Mouse (Mus musculus) intestine, embryonic 15.5 days (tissue): Measurements from ENCODE around the gene Cltc. TPM values are rescaled to one million over a fixed set of nuclear protein-coding genes. Genes with fewer than 3 reads are reported as not detected.
"Not testable (repeated sequence)": the region's sequence is repeated elsewhere in the genome, so short reads cannot be mapped to it uniquely, and the experiment has no call there.

Experiments
- ATAC-seq: fragments of 200-750 bp; cut with Nextera tagmentation; 2 replicates; pipeline ENCODE4 v1.8.0; 2017; ENCODE audit warnings: moderate TSS enrichment, moderate library complexity
- H3K27ac ChIP-seq: fragments of 300-500 bp; sonication (generic); 2 replicates; pipeline ENCODE4 v1.5.1; 2015; ENCODE audit warnings: mild to moderate bottlenecking, inconsistent platforms
- H3K27me3 ChIP-seq: fragments of 300-500 bp; sonication (generic); replicated peaks from 2 replicates; pipeline ENCODE4 v1.6.1; 2015; ENCODE audit warnings: inconsistent platforms
- H3K36me3 ChIP-seq: fragments of 300-500 bp; sonication (generic); 2 replicates; pipeline ENCODE4 v1.6.1; 2015; ENCODE audit warnings: inconsistent platforms
- H3K4me1 ChIP-seq: fragments of 300-500 bp; sonication (generic); replicated peaks from 2 replicates; pipeline ENCODE4 v1.6.1; 2015; ENCODE audit warnings: inconsistent platforms
- H3K4me2 ChIP-seq: fragments of 300-500 bp; sonication (generic); replicated peaks from 2 replicates; pipeline ENCODE4 v1.6.1; 2015; ENCODE audit warnings: mild to moderate bottlenecking, inconsistent platforms
- H3K4me3 ChIP-seq: fragments of 300-500 bp; sonication (generic); replicated peaks from 2 replicates; pipeline ENCODE4 v1.5.1; 2015; ENCODE audit warnings: inconsistent platforms
- H3K9ac ChIP-seq: fragments of 300-500 bp; sonication (generic); 2 replicates; pipeline ENCODE4 v1.6.1; 2015; ENCODE audit warnings: inconsistent platforms
- H3K9me3 ChIP-seq: fragments of 300-500 bp; sonication (generic); 2 replicates; pipeline ENCODE4 v1.6.1; 2016; ENCODE audit warnings: inconsistent platforms
- WGBS: fragments of 180-500 bp; shearing (Covaris S2); methylation state at CpG from one replicate; pipeline ENCODE4 v1.1.7; 2015; 5-methylcytosine and 5-hydroxymethylcytosine counted together
- polyA plus RNA-seq: library from polyadenylated mRNA; unstranded; fragments of >200 nt; fragmentation: Nextera tagmentation; extraction: Ambion mirVana; gene quantifications from 2 replicates; pipeline ENCODE4 v1.2.1, GENCODE M21; 2015

The Cltc gene
- 134 and 135 TPM in 2 replicates for polyA plus RNA-seq

DNA sequence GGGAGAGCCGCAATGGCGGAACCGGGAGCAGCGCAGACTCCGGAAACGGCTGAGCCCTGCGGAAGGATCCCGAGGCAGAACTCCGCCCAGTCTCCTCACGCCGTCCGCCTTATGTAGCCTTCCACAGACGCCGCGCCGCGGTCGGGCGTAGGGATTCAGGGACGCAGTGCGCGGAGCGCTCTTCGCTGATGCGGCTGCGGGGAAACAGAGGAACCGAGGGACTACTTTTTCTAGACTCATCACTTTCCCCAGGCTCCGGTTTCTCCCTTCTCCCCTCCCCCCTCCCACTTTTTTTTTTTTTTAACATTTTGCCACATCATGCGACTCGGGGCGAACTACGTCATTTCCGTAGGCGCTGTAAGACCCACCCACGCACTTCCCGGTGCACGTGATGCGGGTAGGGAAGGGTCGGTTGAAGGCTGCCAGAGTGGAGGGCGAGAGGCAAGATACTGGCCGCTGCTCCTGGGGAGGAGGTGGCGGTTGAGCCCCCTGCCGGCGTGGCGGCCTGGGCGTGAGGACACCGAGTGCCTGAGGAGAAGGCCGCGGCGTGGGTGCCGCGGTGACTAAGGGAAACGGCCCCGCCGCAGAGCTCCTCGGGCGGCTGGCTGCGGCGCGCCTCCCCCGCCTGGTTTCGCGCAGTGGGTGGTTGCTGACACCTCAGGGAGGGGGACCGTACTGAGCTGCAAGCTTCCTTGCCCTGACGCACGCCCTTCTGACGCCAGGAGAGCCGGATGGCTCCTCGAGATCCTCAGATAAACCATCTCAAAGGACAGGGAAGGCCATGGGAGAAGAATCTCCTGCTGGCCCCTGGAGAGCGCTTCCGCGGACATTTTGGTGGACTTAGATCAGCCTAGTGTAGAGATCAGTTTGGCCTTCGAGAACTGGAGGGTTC lies at the start of gene Cltc:
Gene Cltc, minus strand, starts transcription at position 86 of the 892 bp plus-strand sequence.
- Histone ChIP-seq H3K9me3 (no peaks in the 10 kb centered on the region), H3K36me3 (no peaks in the 10 kb centered on the region), H3K9ac (peak within 1 kb of the TSS; percentile 98), H3K4me2 (peak within 1 kb of the TSS; percentile 81), H3K4me1 (peaks cover 11% of the 10 kb centered on the region), H3K27me3 (no peaks in the 10 kb centered on the region), H3K27ac (peak within 1 kb of the TSS; percentile 96), H3K4me3 (peak within 1 kb of the TSS; percentile 92)
- WGBS: under 1% methylated on average over 69 of the region's 73 CpGs
- ATAC-seq: peak; percentile 95

DNA sequence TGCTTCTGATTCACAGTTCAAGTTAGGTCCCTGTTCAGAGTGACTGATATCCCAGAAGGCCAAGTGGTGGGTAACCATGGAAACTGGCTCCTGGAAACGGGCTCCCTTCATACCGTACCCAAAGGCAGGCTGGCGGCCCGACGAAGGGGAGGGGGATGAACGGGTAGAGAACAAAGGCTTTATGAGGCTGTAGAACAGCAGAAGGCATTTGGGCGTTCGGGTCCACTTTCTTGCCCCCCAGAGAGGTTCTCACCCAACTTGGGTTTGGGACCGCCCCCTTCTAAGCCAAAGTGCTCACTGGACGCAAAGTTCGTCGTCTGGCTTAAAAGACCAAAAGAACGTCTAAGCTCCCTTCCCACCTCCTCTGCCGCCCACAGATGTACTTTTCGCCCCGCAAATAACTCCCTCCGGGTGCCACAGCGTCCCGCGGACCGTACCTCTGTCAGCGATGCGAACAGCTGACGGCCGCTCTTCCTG lies 49.7 kb upstream of the Cltc start:
- Histone ChIP-seq H3K9me3 (no peaks in the 10 kb centered on the region), H3K27ac (peak overlapping the region; percentile 61), H3K4me3 (peak overlapping the region; percentile 75), H3K4me1 (peaks cover 5% of the 10 kb centered on the region; the same call in 1 of the 2 replicates), H3K36me3 (no peaks in the 10 kb centered on the region), H3K4me2 (peak overlapping the region; percentile 86), H3K27me3 (no peaks in the 10 kb centered on the region), H3K9ac (peak overlapping the region; percentile 62)
- WGBS: under 1% methylated on average over 25 of the region's 25 CpGs
- ATAC-seq: peak; percentile 77

DNA sequence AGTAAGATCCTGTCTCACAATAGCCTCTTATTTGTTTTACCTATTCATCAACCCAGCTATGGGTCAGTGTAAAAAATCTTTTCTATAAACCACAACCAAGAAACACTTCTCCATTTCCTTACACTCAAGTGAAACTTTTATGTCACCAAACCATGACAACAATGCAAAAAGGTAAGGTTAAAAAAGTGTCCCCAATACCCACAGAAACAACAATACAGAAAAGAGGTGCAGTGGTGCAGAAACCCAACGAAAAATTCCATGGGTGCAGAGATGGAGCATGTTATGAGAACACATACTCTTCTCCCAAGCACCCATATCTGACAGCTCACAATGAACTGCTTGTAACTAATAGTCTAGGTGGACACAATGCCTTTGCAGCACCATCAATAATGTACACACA lies 36.8 kb upstream of the Cltc start:
- H3K4me1 ChIP-seq: no peaks in the 10 kb centered on the region
- no peak overlapping the region for H3K27ac ChIP-seq
- WGBS: 78% methylated on average over 1 of the region's 1 CpGs
- H3K36me3 ChIP-seq: no peaks in the 10 kb centered on the region; the same call in 1 of the 2 replicates
- no peaks in the 10 kb centered on the region for H3K9me3 ChIP-seq
- H3K4me3 ChIP-seq: no peak overlapping the region
- ATAC-seq: no peak
- H3K9ac ChIP-seq: no peak overlapping the region
- no peaks in the 10 kb centered on the region for H3K27me3 ChIP-seq
- no peak overlapping the region for H3K4me2 ChIP-seq

DNA sequence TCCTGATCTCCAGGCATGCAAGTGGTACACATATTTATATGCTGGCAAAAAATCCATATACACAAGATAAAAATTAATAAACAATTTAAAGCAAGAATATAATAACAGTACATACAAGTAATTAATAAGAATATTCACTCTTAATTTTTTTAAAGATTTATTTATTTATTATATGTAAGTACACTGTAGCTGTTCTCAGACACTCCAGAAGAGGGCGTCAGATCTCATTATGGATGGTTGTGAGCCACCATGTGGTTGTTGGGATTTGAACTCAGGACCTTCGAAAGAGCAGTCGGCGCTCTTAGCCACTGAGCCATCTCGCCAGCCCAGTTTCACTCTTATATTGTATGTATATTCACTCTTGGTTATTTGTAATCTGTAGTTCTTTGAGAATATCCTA lies 30.1 kb upstream of the Cltc start:
- not testable (repeated sequence) for H3K36me3 ChIP-seq, H3K4me3 ChIP-seq, H3K4me2 ChIP-seq, H3K4me1 ChIP-seq, H3K9ac ChIP-seq, H3K27me3 ChIP-seq, ATAC-seq, H3K9me3 ChIP-seq, H3K27ac ChIP-seq
- WGBS: 94% methylated on average over 5 of the region's 5 CpGs

DNA sequence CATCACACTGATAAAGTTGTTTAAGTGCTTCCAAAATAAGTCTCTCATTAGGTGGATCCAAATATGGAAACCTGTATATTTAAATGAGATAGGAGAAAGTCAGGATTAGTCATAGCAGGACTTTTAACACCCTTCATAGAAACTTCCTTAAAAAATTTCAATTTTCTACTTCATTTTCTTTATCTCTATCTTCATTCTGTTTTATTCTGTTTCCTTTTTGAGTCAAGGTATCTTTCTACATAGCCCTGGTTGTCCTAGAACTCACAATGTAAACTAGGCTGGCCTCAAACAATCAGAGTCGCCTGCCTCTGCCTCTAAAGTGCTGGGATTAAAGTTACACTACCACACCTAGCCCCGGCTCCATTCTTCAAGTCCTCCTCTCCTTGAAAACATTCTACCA lies 28.4 kb upstream of the Cltc start:
- ATAC-seq: no peak
- Histone ChIP-seq H3K4me2 (no peak overlapping the region), H3K27ac (no peak overlapping the region), H3K36me3 (peaks cover 7% of the 10 kb centered on the region; the same call in 1 of the 2 replicates), H3K27me3 (no peaks in the 10 kb centered on the region), H3K4me3 (no peak overlapping the region), H3K9me3 (no peaks in the 10 kb centered on the region), H3K4me1 (no peaks in the 10 kb centered on the region), H3K9ac (no peak overlapping the region)
- WGBS: 91% methylated on average over 2 of the region's 2 CpGs

DNA sequence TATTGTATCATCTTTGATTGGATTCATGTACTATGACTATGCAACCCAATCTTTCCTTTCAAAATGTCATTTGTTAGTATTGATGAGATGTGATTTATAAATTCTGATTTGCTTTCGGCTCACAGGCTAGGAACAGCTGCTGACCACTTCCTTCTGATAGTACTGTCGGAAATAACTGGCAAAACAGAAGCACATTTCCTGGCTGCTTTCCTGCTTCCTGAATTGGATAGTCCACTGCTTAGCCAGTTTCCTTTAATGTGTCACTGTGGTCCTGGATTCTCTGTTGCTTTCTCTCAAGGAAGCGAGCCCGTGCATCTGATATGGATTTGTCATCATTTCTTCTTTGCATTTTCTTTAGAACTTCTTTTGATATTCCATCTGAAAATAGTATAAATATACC lies 12.5 kb upstream of the Cltc start:
- no peaks in the 10 kb centered on the region for H3K27me3 ChIP-seq
- H3K4me2 ChIP-seq: no peak overlapping the region
- no peak for ATAC-seq
- whole genome bisulfite sequencing: 88% methylated on average over 4 of the region's 4 CpGs
- H3K36me3 ChIP-seq: 0 out of 2 replicates have a peak, but pooled peaks cover 4% of the 10 kb centered on the region
- no peak overlapping the region for H3K27ac ChIP-seq
- no peak overlapping the region for H3K4me3 ChIP-seq
- H3K9ac ChIP-seq: no peak overlapping the region
- no peaks in the 10 kb centered on the region for H3K9me3 ChIP-seq
- no peaks in the 10 kb centered on the region for H3K4me1 ChIP-seq

DNA sequence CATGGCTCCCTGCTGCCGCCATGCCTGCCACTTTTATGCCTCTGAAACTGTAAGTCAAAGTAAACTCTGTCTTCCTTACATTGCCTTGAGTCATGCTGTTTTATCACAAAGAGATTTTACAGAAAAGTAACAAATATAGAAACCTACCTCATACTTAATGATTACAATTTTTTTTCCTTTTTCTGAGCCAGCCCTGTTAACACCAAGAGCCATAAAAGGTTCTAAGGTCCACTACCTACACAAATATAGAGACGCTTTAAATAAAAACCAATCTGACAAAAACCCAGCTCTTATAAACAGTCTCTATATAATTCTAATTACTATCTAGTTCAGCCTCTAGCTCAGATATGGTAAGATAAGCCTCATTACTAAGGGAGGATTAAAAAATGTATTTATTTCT lies 7.1 kb upstream of the Cltc start:
- H3K36me3 ChIP-seq: no peaks in the 10 kb centered on the region
- peak; percentile 59 for ATAC-seq
- no peaks in the 10 kb centered on the region for H3K9me3 ChIP-seq
- H3K27me3 ChIP-seq: no peaks in the 10 kb centered on the region
- 70% methylated on average over 2 of the region's 2 CpGs for whole genome bisulfite sequencing
- no peak overlapping the region for H3K4me2 ChIP-seq
- no peaks in the 10 kb centered on the region for H3K4me1 ChIP-seq
- H3K4me3 ChIP-seq: no peak overlapping the region
- H3K9ac ChIP-seq: no peak overlapping the region
- H3K27ac ChIP-seq: no peak overlapping the region

DNA sequence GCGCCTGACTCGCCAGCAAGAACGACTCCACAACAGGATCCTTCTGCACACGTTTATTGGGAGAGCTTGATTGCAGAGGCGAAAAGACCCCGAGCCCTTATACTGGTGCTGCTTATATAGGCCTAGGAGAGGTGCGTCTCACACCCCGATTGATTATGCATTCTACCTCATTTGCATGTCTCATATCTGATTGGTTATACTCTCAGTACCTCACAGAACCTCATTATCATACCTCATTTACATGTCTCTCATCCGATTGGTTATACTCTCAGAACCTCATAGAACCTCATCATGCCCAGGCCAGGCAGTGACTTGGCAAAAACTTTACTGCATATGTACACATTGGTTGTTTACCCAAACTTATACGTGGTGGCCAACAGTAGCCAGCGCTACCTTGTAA lies 5.8 kb upstream of the Cltc start:
- not testable (repeated sequence) for ATAC-seq, H3K27me3 ChIP-seq, H3K4me2 ChIP-seq, H3K9me3 ChIP-seq, H3K36me3 ChIP-seq, H3K27ac ChIP-seq, H3K9ac ChIP-seq, H3K4me3 ChIP-seq, H3K4me1 ChIP-seq
- WGBS: 95% methylated on average over 11 of the region's 11 CpGs

DNA sequence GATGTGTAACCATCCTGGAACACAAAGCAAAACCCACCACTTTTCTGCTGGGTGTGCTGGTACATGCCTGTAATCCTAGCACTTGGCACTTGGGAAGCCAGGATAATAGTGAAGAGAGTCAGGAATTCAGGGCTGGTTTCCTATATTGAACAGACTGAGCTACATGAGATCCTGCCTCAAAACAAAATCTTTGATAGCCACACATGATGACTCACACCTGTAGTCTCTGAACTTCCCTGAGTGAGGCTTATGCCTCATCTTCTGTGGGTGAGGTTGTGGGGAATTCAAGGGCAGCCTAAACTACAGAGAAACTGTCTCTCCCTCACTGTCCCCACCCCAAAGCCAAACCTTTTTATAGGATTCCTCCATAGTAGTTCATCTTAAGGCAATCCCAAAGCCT lies 3.0 kb upstream of the Cltc start:
- H3K27me3 ChIP-seq: no peaks in the 10 kb centered on the region
- H3K4me2 ChIP-seq: no peak overlapping the region
- no peaks in the 10 kb centered on the region for H3K36me3 ChIP-seq
- H3K27ac ChIP-seq: no peak overlapping the region
- no peaks in the 10 kb centered on the region for H3K9me3 ChIP-seq
- H3K4me1 ChIP-seq: no peaks in the 10 kb centered on the region
- H3K4me3 ChIP-seq: no peak overlapping the region
- no peak for ATAC-seq
- no peak overlapping the region for H3K9ac ChIP-seq

DNA sequence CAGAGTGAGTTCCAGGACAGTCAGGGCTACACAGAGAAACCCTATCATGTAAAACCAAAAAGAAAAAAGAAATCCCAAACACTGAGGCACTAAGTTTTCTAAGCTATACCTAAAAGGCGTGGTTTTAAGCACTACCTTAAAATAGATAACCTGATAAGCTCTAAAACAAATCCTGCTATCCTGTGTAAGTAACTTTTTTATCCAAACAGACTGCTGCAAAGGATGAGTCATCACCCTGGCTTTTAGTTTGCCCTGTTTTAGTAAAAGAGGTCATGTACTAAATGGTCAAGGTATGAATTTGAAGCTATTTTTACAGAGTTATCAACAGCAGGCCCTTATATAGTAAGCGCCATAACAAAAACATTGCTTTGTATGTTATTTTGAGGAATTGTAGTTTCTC lies 2.5 kb upstream of the Cltc start:
- Histone ChIP-seq H3K4me1 (0 out of 2 replicates have a peak, but pooled peaks cover under 1% of the 10 kb centered on the region), H3K4me2 (no peak overlapping the region), H3K9ac (no peak overlapping the region), H3K36me3 (no peaks in the 10 kb centered on the region), H3K27ac (no peak overlapping the region), H3K27me3 (no peaks in the 10 kb centered on the region), H3K9me3 (no peaks in the 10 kb centered on the region), H3K4me3 (no peak overlapping the region)
- no peak for ATAC-seq
- 87% methylated on average over 2 of the region's 2 CpGs for WGBS

DNA sequence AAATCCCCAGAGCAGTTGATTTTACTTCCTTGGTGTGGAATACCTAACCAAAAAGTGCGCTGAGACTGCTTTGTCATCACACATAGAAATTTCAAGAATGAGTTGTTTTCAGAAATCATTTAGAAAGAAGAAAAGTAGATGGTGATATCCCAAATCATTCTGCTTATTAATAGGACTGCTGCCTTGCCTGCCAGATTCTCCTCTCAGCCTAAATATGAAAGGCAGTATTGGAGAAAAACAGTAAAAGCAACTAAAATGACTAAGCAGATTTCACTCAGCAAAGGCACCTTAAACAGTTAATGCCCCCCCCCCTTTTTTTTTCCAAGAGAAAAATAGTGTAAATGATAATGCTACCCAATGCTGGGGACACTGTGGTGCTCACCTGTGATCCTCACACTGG lies 1.9 kb upstream of the Cltc start:
- Histone ChIP-seq H3K9me3 (no peaks in the 10 kb centered on the region), H3K9ac (no peak overlapping the region), H3K36me3 (no peaks in the 10 kb centered on the region), H3K4me1 (0 out of 2 replicates have a peak, but pooled peaks cover 2% of the 10 kb centered on the region), H3K4me2 (no peak overlapping the region), H3K27ac (no peak overlapping the region), H3K4me3 (no peak overlapping the region), H3K27me3 (no peaks in the 10 kb centered on the region)
- no peak for ATAC-seq
- 97% methylated on average over 1 of the region's 1 CpGs for WGBS

DNA sequence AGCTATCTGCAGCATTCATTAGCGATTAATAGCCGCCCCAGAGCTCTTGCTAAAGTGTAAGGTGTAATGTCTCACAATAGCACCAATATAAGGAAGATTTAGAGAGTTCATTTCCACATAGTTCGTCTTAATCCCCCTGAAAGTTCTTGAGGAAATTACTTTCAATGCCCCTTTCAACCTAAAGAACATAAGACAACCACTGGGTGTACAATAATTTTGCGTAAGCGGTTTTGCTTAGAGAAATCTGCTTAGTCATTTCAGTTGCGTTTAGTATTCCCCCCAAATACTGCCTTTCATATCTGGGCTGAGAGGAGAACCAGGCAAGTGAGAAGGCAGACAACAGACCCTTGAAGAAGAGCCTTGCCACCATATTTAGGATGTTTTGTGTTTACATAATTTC lies 1.2 kb upstream of the Cltc start:
- Histone ChIP-seq H3K9ac (peak overlapping the region; percentile 87), H3K4me3 (peak overlapping the region; percentile 92), H3K9me3 (no peaks in the 10 kb centered on the region), H3K4me2 (peak overlapping the region; percentile 67), H3K36me3 (no peaks in the 10 kb centered on the region), H3K27ac (peak overlapping the region; percentile 96), H3K27me3 (no peaks in the 10 kb centered on the region), H3K4me1 (peaks cover 6% of the 10 kb centered on the region)
- no peak for ATAC-seq
- whole genome bisulfite sequencing: 25% methylated on average over 6 of the region's 6 CpGs

DNA sequence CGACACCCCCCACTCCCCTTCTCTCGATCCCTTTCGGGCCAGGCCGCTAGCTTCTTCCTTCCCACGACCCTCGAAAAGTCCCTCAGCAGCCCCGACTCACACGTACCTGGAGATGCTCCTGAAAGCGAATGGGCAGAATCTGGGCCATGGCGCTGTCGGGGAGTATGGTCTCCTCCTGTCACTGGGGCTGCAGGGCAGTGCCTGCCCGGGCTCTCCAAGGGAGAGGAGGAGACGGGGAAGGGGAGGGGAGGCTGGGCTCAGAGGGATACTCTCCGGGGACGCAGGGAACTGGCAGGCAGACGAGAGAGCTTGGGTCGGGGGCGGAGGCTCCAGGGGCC lies 254 bp downstream of the Cltc start:
- Histone ChIP-seq H3K4me3 (peak overlapping the region; percentile 92), H3K27me3 (no peaks in the 10 kb centered on the region), H3K36me3 (no peaks in the 10 kb centered on the region), H3K9ac (peak overlapping the region; percentile 98), H3K27ac (peak overlapping the region; percentile 96), H3K4me1 (peaks cover 11% of the 10 kb centered on the region), H3K9me3 (no peaks in the 10 kb centered on the region), H3K4me2 (peak overlapping the region; percentile 81)
- ATAC-seq: no peak
- under 1% methylated on average over 18 of the region's 18 CpGs for WGBS
